Mouse (Mus musculus): ENCODE data around the gene Spesp1.

Gene Spesp1

GRCm38 (mm10) chr9:62281991-62282390, at the start of gene Spesp1:
Gene Spesp1, minus strand, starts transcription at chr9:62282208.
- DNase-seq (ENCODE audit: low read depth, low spot score), result no peak

DNA sequence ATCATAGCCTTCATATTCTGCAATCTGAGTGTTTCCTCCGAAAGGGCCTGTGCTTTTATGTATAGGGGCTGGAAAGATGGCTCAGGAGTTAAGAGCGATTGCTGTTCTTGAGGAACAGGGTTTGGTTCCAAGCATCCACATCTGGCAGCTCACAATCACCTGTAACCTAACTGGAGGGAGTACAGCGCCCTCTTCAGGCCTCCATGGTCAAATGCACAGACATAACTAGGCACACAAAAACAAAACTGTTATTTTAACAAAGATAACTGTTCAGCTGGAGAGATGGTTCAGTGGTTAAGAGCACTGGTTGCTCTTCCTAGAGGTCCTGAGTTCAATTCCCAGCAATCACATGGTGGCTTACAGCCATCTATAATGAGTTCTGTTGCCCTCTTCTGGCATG, 44.0 kb upstream of the Spesp1 start:
- no peak for DNase-seq (ENCODE audit: low read depth, low spot score)

DNA sequence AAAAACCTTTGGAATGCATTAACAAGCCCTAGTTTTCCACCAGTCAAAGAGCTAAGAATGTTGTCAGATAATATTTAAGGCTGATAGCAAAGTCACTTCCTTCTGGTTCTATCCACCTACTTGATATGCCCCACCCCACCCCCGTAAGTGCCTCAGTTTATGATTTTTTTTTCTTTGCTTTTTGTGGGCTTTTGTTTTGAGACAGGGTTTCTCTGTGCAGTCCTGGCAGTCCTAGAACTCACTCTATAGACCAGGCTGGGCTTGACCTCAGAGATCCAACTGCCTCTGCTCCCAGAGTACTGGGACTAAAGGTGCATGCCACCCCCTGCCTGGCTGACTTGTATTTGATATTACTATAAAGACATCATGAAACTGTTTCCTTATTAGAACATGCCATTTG, 41.8 kb upstream of the Spesp1 start:
- no peak for DNase-seq (ENCODE audit: low read depth, low spot score)

DNA sequence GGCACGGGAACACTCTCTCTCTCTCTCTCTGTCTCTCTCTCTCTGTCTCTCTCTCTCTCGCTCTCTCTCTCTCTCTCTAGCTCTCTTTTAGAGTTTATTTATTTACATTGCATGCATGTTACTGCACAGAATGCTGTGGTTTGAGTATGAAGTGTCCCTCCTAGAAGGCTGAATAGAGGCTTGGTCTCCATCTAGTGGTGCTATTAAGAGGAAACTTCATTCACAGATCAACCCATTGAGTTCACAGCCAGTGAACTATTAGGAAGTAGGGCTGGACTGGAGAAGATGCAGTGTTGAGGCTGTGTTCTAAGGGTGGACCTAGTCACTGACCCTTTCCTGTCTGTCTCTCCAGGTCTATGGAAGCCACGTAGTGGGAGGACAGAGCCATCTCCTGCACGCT, 36.7 kb upstream of the Spesp1 start:
- DNase-seq (ENCODE audit: low read depth, low spot score), result no peak

GRCm38 (mm10) chr9:62315556-62315955, 33.5 kb upstream of the Spesp1 start:
- DNase-seq (ENCODE audit: low read depth, low spot score), result no peak

GRCm38 (mm10) chr9:62296891-62297290, 14.9 kb upstream of the Spesp1 start:
- DNase-seq (ENCODE audit: low read depth, low spot score), result no peak

GRCm38 (mm10) chr9:62295006-62295698, 13.1 kb upstream of the Spesp1 start:
- peak; percentile 80 for DNase-seq (ENCODE audit: low read depth, low spot score)

- no peak for DNase-seq (ENCODE audit: low read depth, low spot score)
Observed at GRCm38 (mm10) chr9:62287633-62288025, 5.6 kb upstream of the Spesp1 start.

DNA sequence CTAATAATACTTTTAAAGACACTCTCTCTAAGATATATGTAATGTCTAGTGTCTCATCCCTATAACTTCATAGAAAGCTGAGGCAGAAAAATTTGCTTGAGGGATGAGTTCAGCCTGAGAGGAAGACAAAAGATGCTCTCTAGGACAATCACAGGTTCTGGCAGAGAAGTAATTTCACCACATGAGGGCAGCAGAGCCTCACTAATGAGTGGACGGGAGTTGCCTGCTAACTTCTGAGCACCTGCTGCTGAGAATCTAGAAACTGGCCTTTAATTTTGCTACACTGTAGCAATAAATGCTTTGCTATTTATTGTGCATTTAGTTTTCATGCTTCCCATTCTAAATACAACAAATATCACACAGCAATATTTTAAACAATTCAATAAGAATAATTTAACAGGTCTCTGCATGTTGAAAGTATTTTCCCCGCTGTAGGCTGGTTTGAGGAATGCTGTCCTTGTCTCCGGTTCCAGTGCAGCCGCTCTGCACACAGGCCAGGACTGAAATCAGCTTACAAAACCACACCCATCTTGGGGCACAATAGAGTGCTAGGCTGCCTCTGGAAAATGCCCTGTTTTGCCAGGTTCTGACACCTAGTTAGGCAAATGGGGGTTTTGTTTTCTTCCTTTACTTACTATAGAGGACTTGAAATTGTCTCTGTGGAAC, 5.1 kb upstream of the Spesp1 start:
- peak; percentile 81 for DNase-seq (ENCODE audit: low read depth, low spot score)

GRCm38 (mm10) chr9:62284266-62284665, 2.3 kb upstream of the Spesp1 start:
- no peak for DNase-seq (ENCODE audit: low read depth, low spot score)

GRCm38 (mm10) chr9:62276899-62277298, 5.1 kb downstream of the Spesp1 start:
- DNase-seq (ENCODE audit: low read depth, low spot score), result no peak

DNA sequence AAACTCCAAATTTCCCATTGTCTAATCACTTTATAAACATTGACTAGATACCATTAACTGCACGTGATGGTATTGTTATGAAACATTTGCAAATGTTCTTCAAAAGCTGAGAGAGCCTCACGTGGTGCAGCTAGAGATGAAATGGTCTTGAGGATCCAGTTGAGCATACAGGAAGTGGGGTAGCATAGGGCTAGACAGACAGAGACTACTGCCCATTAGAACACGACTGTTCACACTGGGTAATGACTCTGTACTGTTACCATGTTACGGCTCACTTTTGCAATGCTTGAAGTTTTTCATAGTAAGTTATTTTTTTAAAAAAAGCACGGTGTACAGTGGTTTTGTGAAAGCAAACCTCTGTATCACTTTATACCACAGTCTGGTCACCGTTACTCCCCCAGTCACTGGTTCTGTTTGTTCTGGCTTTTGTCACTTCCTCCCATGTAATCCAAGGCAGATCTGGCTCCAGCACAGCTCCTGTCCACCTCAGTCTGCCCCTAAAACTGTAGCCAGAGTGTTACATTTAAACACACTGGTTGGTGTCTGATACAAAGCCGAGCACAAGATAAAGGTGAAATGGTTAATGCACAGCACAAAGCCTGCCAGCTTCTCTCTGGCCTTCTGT, 11.1 kb downstream of the Spesp1 start:
- no peak for DNase-seq (ENCODE audit: low read depth, low spot score)

- no peak for DNase-seq (ENCODE audit: low read depth, low spot score)
Observed at GRCm38 (mm10) chr9:62269161-62269560, 12.8 kb downstream of the Spesp1 start.

- DNase-seq (ENCODE audit: low read depth, low spot score), result no peak
Observed at GRCm38 (mm10) chr9:62265278-62265677, 16.7 kb downstream of the Spesp1 start.

- DNase-seq (ENCODE audit: low read depth, low spot score), result no peak
Observed at GRCm38 (mm10) chr9:62263652-62264051, 18.4 kb downstream of the Spesp1 start.

DNA sequence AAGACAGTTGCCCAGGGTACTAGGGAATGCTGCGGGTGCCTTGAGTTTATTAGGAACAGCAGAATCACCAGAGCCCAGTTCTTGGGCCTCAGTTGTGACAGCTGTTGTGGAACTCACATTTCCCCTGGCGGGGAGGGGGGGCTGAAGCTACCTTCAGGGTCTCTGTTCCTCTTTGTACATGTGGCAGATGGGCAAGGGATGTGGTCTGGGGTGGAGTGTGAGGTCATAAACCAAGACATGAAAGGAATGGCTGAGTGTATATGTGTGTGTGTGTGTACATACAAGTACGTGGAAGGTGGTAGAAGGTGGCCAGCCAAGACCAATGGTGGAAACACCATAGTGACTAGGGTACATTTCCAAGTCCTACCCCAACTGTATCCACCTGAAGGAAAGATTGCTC, 20.6 kb downstream of the Spesp1 start:
- no peak for DNase-seq (ENCODE audit: low read depth, low spot score)

- DNase-seq (ENCODE audit: low read depth, low spot score), result no peak
Observed at GRCm38 (mm10) chr9:62261006-62261405, 21.0 kb downstream of the Spesp1 start.

GRCm38 (mm10) chr9:62258005-62258404, 24.0 kb downstream of the Spesp1 start:
- DNase-seq (ENCODE audit: low read depth, low spot score), result no peak

GRCm38 (mm10) chr9:62255896-62256576, 26.0 kb downstream of the Spesp1 start:
- DNase-seq (ENCODE audit: low read depth, low spot score), result no peak

DNA sequence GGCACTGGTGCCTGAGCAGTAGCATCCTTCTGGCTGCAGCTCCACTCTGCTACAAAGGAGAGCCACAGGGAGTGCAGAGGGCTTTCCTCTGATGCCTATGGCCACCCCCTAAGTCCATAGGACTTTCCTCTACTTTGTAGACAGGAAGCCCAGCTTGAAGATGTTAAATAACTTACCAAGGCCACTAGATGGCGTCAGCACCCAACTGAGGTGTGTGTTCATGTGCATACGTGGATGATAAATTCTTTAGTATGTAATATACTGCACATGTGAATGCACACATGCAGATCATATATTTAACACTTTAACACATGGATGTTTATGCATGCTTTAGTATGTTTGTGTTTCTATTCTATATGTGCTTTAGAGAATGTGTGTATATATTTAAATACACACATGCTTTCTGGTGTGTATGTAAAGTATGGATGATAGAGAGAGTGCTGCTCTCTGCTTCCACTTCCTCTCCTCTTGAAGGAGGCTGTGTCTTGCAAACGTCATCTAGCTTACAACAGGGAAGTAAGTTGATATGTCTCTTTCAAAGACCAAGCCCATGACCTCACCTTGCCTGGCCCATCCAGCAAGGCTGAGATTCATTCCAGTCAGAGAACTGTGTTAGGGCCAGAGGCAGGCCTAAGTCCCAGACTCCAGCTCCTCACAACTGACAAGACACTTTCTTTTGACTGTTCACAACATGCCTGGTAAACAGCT, 28.1 kb downstream of the Spesp1 start:
- no peak for DNase-seq (ENCODE audit: low read depth, low spot score)

DNA sequence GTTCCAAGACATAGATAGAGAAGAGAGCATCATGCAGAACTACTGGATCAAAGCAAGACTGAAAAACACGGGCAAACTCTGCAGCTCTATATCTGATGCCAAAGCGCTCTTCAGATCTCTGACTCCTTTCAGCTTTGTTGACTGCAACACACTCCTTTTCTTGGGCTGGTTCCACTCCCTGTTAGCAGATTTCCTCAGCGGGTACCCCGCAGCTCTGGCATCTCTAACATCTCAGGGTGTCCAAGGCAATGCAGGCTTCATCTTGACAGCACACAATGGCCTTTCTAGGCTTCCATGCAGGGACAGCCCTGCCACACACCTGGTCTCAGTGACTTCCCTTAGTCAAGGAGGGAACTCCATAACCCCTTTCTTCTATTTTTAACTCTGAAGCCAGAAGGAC, 31.7 kb downstream of the Spesp1 start:
- no peak for DNase-seq (ENCODE audit: low read depth, low spot score)
